Mouse (Mus musculus) kidney, adult 2 months (tissue): Measurements from ENCODE around the gene Ch25h.

Experiments used
- CTCF ChIP-seq: fragments of 200-500 bp; conservative IDR thresholded peaks from 2 replicates; pipeline ENCODE4 v1.5.1; 2011; ENCODE audit warnings: low read depth, mild to moderate bottlenecking, control low read depth, low read length, moderate library complexity, mixed read lengths; ENCODE audit not compliant: insufficient read depth, insufficient read length
- POLR2A ChIP-seq: fragments of 200-500 bp; IDR thresholded peaks from one replicate; pipeline ENCODE4 v1.6.1; 2011; ENCODE audit warnings: low read depth, low read length, control low read depth

GRCm38 (mm10) chr19:34493859-34494258 lies 18.9 kb upstream of the Ch25h start:
- TF ChIP-seq POLR2A (no peak), CTCF (no peak)
